Mouse (Mus musculus) MEL (cell line): ENCODE data around the gene Zfp398.

Experiments
- CTCF ChIP-seq, 3 experiments: IDR thresholded peaks in 2 of 3; conservative IDR thresholded peaks in 1 of 3; 2 replicates each; pipeline ENCODE4 v1.5.1; 2011 to 2012; ENCODE audit warnings: low read length in 3 of 3, low read depth in 2 of 3, mild to moderate bottlenecking in 2 of 3, improper control_type of control experiment in 1 of 3, inconsistent platforms in 1 of 3, mixed read lengths in 1 of 3, moderate library complexity in 1 of 3; ENCODE audit not compliant: control insufficient read depth in 1 of 3, insufficient read depth in 1 of 3, poor library complexity in 1 of 3, severe bottlenecking in 1 of 3
- USF1 ChIP-seq: IDR thresholded peaks from 2 replicates; pipeline ENCODE4 v1.6.1; 2014; ENCODE audit warnings: low read depth, mild to moderate bottlenecking, inconsistent platforms, low read length, improper control_type of control experiment, moderate library complexity

GRCm38 (mm10) chr6:47835984-47836521 is 592 bp downstream of the Zfp398 start:
- TF ChIP-seq CTCF (IDR thresholded peaks at IDR 0.05 in 2 of 3, conservative IDR thresholded peaks at IDR 0.05 in 1 of 3; ENCODE audit: control insufficient read depth in 1 of 3, insufficient read depth in 1 of 3, low read depth in 2 of 3, low read length in 3 of 3, poor library complexity in 1 of 3, severe bottlenecking in 1 of 3) (no peak), USF1 (no peak)
